Mouse (Mus musculus) mammary gland, adult 2 months (tissue): ENCODE results near the gene Actr1a. TPM values are rescaled to one million over a fixed set of nuclear protein-coding genes. Genes with fewer than 3 reads are reported as not detected.

Source experiments
- polyA plus RNA-seq: library from polyadenylated mRNA; depleted of rRNA; stranded (reverse); fragments of >200 nt; gene quantifications from 2 replicates; pipeline ENCODE4 v1.2.3, GENCODE M21; 2012; ENCODE audit warnings: low replicate concordance; rRNA removed

Actr1a gene
- 93.6 and 128 TPM in 2 replicates for polyA plus RNA-seq

GRCm38 (mm10) chr19:46395109-46396009, at the start of gene Actr1a:
Actr1a (minus strand) TSS chr19:46395748.

GRCm38 (mm10) chr19:46396686-46397435, 1.3 kb upstream of the Actr1a start, which contains the start of gene Sufu:
Sufu (plus strand) TSS chr19:46396896.

GRCm38 (mm10) chr19:46350168-46350932, 45.2 kb downstream of the Actr1a start, which contains the start of gene 2310034G01Rik:
2310034G01Rik (minus strand) TSS chr19:46350302.

GRCm38 (mm10) chr19:46338331-46338936, 57.1 kb downstream of the Actr1a start, which contains the start of gene Cuedc2:
Cuedc2 (minus strand) TSS chr19:46338702.

GRCm38 (mm10) chr19:46328081-46329030, 67.2 kb downstream of the Actr1a start, which contains the start of gene Fbxl15:
Fbxl15 (plus strand) TSS chr19:46328184.

Other genes starting within 250 kb of the Actr1a start
- 0.10 and 1.1 TPM in 2 replicates for gene Pitx3, start 247.4 kb downstream of the Actr1a start, polyA plus RNA-seq
- 75.0 and 139 TPM in 2 replicates for gene Gbf1, start 243.2 kb downstream of the Actr1a start, polyA plus RNA-seq
- 68.3 and 139 TPM in 2 replicates for gene Nfkb2, start 91.4 kb downstream of the Actr1a start, polyA plus RNA-seq
- gene Psd, start 68.6 kb downstream of the Actr1a start, polyA plus RNA-seq, result 2.5 and 5.7 TPM in 2 replicates
- 15.5 and 33.7 TPM in 2 replicates for gene Fbxl15, start 67.6 kb downstream of the Actr1a start, polyA plus RNA-seq
- 50.5 and 53.3 TPM in 2 replicates for gene Cuedc2, start 57.0 kb downstream of the Actr1a start, polyA plus RNA-seq
- gene Mfsd13a, start 54.6 kb downstream of the Actr1a start, polyA plus RNA-seq, result 18.6 and 29.8 TPM in 2 replicates
- gene 2310034G01Rik, start 45.4 kb downstream of the Actr1a start, polyA plus RNA-seq, result 0.69 and 1.1 TPM in 2 replicates
- gene Sufu, start 1.1 kb upstream of the Actr1a start, polyA plus RNA-seq, result 18.6 and 25.1 TPM in 2 replicates
- 34.8 and 83.0 TPM in 2 replicates for gene Trim8, start 106.0 kb upstream of the Actr1a start, polyA plus RNA-seq
- gene Arl3, start 177.4 kb upstream of the Actr1a start, polyA plus RNA-seq, result 10.4 and 23.6 TPM in 2 replicates
- gene Sfxn2, start 177.6 kb upstream of the Actr1a start, polyA plus RNA-seq, result 3.3 and 5.6 TPM in 2 replicates
- gene Wbp1l, start 203.3 kb upstream of the Actr1a start, polyA plus RNA-seq, result 54.5 and 65.0 TPM in 2 replicates